In genomic region chr6:112382990-112383685, GRCm38 (mm10) we compare ENCODE assay signal across 15 mouse cellular contexts. TPM values are rescaled to one million over a fixed set of nuclear protein-coding genes. Genes with fewer than 3 reads are reported as not detected.
DNase-seq lines count a peak whose midpoint lies in the region; ATAC-seq and TF ChIP-seq lines count a peak whose summit lies in the region.
"Had no signal": no experiment of that assay in that cellular context is flagged by ENCODE, and none has a peak within 500 bp of the region (broad histone marks: within the 10 kb centered on the region; RNA-seq: fewer than 3 reads in every experiment).

No protein-coding gene starts in this region.

- H3K9ac ChIP-seq in kidney, postnatal 0 days (ENCODE audit: low read depth, low read length): no peak overlapping the region
- no peak overlapping the region for H3K9ac ChIP-seq in limb, embryonic 13.5 days
- no peak overlapping the region for H3K9ac ChIP-seq in heart, adult 2 months (ENCODE audit: low read depth, low read length)
- H3K9ac ChIP-seq: liver, embryonic 14.5 days had no signal

- H3K27me3 ChIP-seq in kidney, postnatal 0 days (ENCODE audit: insufficient read depth, low read length): no peaks in the 10 kb centered on the region
- H3K27me3 ChIP-seq in limb, embryonic 13.5 days: peaks cover 4% of the 10 kb centered on the region; the same call in 1 of the 2 replicates
- H3K27me3 ChIP-seq in heart, adult 2 months (ENCODE audit: control insufficient read depth, insufficient read depth, low read length): no peaks in the 10 kb centered on the region

- no peaks in the 10 kb centered on the region for H3K4me1 ChIP-seq in kidney, postnatal 0 days (replicated peaks; ENCODE audit: insufficient read depth, low read length)
- H3K4me1 ChIP-seq in limb, embryonic 13.5 days: peaks cover 9% of the 10 kb centered on the region
- H3K4me1 ChIP-seq in heart, adult 2 months (ENCODE audit: control insufficient read depth, insufficient read depth, low read length): peaks cover 3% of the 10 kb centered on the region
- H3K4me1 ChIP-seq: megakaryocyte, embryonic 14.5 days had no signal

- H3K36me3 ChIP-seq in kidney, postnatal 0 days (ENCODE audit: insufficient read depth, low read length): no peaks in the 10 kb centered on the region
- no peaks in the 10 kb centered on the region for H3K36me3 ChIP-seq in limb, embryonic 13.5 days
- no peaks in the 10 kb centered on the region for H3K36me3 ChIP-seq in heart, adult 2 months (ENCODE audit: control insufficient read depth, insufficient read depth, low read length)

- H3K27ac ChIP-seq in kidney, postnatal 0 days: no peak overlapping the region
- H3K27ac ChIP-seq in limb, embryonic 13.5 days: no peak overlapping the region
- no peak overlapping the region for H3K27ac ChIP-seq in heart, adult 2 months
- H3K27ac ChIP-seq: liver, embryonic 14.5 days had no signal

- H3K4me2 ChIP-seq in kidney, postnatal 0 days (ENCODE audit: low read length): no peak overlapping the region
- no peak overlapping the region for H3K4me2 ChIP-seq in limb, embryonic 13.5 days (replicated peaks)

- TF ChIP-seq EP300 in heart, adult 2 months (IDR thresholded peaks at IDR 0.05; ENCODE audit: insufficient read depth, low read depth, low read length): no peak

- TF ChIP-seq POLR2A in heart, adult 2 months (IDR thresholded peaks at IDR 0.05; ENCODE audit: insufficient read depth, low read depth, low read length): no peak

- no peak for TF ChIP-seq CTCF in kidney, postnatal 0 days (IDR thresholded peaks at IDR 0.05; ENCODE audit: low read depth)
- no peak for TF ChIP-seq CTCF in heart, adult 2 months (IDR thresholded peaks at IDR 0.05)

- no peak for DNase-seq in kidney, postnatal 0 days (ENCODE audit: low spot score)
- no peak for DNase-seq in kidney, adult 8-10 months
- peak; percentile 21 for DNase-seq in retina, postnatal 1 day
- DNase-seq in retina, embryonic 14.5 days (ENCODE audit: low spot score): no peak
- DNase-seq in adrenal gland, postnatal 25 days: no peak
- no peak for DNase-seq in heart, adult 2 months
- DNase-seq: cerebellum, adult 2 months; embryo, embryonic 11 days; kidney, adult 11 months; thymus, postnatal 14 days had no signal

- no peaks in the 10 kb centered on the region for H3K79me2 ChIP-seq in heart, adult 2 months (replicated peaks; ENCODE audit: control insufficient read depth, insufficient read depth, low read length)

- 71% methylated on average over 8 of the region's 8 CpGs for WGBS in kidney, postnatal 0 days
- WGBS in limb, embryonic 13.5 days: 69% methylated on average over 8 of the region's 8 CpGs
- 79% methylated on average over 8 of the region's 8 CpGs for WGBS in heart, adult 2 months

- intact Hi-C loops in heart, adult 2 months (cut with DNase I): no loop called here

- peak; percentile 52; the same call in 1 of the 2 replicates for ATAC-seq in kidney, postnatal 0 days (replicated peaks; ENCODE audit: low FRiP score, low read depth)
- peak; percentile 37; the same call in 1 of the 2 replicates for ATAC-seq in limb, embryonic 13.5 days (ENCODE audit: low FRiP score, low read depth)

- H3K4me3 ChIP-seq in kidney, postnatal 0 days (replicated peaks; ENCODE audit: low read depth, low read length): no peak overlapping the region
- no peak overlapping the region for H3K4me3 ChIP-seq in limb, embryonic 13.5 days
- no peak overlapping the region for H3K4me3 ChIP-seq in heart, adult 2 months
- H3K4me3 ChIP-seq: megakaryocyte, embryonic 14.5 days had no signal

- H3K9me3 ChIP-seq in kidney, postnatal 0 days (replicated peaks; ENCODE audit: low read length): no peaks in the 10 kb centered on the region
- no peaks in the 10 kb centered on the region for H3K9me3 ChIP-seq in limb, embryonic 13.5 days
- H3K9me3 ChIP-seq: megakaryocyte, embryonic 14.5 days had no signal

RNA-seq across cellular contexts. Expression of gene Ssu2, which starts 4.7 kb away (rescaled TPM):
- polyA plus RNA-seq in kidney, postnatal 0 days (2015; fragmentation: Nextera tagmentation; extraction: Ambion mirVana): 5.0 and 5.7 TPM in 2 replicates
- 2.0 and 2.6 TPM in 2 replicates for polyA plus RNA-seq in limb, embryonic 13.5 days (2015; fragmentation: Nextera tagmentation; extraction: Ambion mirVana)
- total RNA-seq in adrenal gland, postnatal 25 days (2021): 33.7 and 44.9 TPM in 2 replicates
- 1 to 10 TPM; 1.2 to 1.4 TPM for total RNA-seq in heart, adult 2 months (2021)
- polyA plus RNA-seq in heart, adult 2 months (2012; rRNA removed): 5.5 and 11.8 TPM in 2 replicates
- total RNA-seq: granulocyte monocyte progenitor cell, adult 5-6 weeks; MEL had no signal
